Mouse (Mus musculus) testis, postnatal 10 days (tissue): ENCODE measurements around the gene Cnga3.

Source experiments
- DNase-seq: peaks from one replicate; pipeline ENCODE4 v3.0.0; 2021; ENCODE audit warnings: low spot score

Gene Cnga3

DNA sequence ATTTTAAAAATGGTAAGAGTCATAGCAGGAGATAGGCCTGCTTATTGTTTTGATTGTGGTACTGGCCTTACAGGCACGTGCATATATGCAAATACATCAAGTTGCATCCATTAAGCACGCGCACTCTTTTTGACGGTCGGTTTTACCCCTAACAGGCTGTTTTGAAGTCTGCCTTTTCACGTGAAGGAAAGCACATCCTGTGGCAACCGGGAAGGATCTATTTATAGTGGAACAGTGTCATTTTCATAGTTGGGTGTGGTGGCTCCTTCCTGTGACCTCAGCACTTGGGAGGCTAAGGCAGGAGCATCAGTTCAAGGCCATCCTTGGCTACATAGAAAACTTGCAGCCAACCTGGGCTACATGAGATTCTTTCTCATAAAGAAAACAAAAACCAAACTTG, 72.3 kb downstream of the Cnga3 start:
- no peak for DNase-seq

DNA sequence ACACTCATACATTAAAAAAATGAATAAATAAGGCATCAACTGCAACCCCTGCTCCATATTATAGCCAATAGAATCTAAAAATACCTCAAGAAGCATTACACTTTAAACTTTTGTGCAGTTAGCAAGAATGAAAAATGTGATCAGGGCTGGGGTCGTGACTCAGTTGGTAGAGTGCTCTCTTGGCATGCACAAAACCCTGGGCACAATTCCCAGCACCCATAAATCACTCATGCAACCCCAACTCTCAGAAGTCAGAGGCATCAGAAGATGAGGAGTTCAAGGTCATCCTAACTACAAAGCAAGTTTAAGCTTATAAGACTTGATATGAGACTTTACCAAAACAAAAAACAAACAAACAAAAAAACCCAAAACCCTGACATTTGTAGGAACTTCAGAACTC, 73.5 kb downstream of the Cnga3 start:
- no peak for DNase-seq

DNA sequence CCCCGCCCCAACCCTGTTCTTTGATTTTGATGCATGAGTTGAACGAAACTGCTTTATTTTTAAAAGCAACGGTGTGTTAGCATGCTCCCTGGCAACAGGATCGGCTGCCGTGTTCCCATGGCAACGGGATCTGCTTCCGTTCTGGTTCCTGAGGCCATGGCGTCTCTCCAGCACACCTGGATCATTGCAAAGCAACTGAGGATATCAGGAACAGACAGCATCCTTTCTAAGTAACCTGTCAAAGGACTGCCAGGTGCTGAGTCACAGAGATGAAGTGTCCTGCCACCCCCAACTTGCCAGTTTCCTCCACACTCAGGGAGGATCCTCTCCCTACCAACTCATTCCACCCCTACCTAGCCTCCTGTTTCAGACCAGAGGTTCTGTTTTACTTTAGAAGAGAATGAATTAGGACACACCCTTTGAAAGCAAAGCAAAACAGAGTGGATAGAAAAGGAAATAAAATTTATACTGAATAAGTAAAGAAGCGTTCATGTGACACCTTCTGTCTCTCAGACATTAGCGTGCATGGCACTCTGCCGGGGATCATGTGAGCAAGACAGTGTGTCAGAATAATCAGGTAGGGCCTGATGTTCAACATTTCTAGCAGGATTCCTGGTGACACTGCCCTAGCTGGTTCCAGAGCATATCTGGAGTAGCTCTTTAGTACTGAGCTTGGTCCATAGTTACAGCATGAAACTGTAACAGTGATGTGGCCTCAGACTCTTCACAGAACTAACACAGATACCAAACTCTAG, 74.1 kb downstream of the Cnga3 start:
- no peak for DNase-seq

DNA sequence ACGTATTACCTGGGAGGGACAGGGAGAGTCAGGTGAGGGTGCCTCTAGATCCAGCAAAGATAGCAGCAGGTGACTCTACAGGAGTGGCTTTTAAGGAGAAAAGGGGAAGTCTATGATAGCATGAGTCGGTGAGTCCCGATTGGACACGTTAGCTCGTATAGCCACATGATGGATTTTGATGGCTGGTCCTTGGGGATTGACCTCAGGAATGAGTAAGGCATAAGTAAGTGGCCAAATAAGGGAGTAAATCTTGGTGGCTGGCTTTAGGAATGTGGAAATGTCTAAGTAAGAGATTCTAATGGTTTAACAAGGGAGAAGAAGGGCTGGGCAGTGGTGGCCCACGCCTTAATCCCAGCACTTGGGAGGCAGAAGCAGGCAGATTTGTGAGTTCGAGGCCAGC, 74.7 kb downstream of the Cnga3 start:
- no peak for DNase-seq

DNA sequence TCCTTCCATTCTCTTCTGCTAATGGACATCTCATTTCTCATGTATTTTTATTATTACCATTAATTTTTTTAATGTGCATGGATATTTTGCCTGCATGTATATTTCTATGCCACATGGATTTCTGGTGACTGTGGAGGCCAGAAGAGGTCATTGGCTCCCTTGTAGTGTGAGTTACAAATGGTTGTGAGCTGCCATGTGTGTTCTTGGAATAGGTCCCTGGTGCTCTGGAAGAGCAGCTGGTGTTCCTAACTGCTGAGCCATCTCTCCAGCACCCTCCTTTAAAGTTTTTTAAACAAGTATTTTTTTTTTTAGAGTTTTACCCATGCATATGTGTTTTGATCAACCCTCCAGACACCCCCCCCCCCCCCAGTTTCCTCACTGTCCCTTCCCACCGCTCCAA, 82.2 kb downstream of the Cnga3 start:
- no peak for DNase-seq

DNA sequence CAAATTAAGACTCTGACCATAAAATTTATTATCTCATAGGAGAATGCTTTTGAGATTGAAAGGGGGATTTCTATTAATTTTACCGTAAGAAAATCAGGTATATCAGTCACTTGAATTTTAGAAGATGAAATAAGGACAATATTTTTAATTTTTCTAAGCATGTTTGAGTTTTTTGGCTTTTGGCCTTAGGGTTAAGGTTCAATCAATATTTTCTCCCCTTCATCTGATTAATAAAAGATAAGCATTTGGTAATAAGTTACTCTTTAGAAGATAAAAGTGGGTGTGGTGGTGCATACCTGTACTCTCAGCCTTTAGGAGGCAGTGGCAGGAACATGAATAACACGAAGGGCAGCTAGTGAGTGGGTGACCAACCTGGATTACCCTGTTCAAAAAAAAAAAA, 84.7 kb downstream of the Cnga3 start:
- DNase-seq = no peak

DNA sequence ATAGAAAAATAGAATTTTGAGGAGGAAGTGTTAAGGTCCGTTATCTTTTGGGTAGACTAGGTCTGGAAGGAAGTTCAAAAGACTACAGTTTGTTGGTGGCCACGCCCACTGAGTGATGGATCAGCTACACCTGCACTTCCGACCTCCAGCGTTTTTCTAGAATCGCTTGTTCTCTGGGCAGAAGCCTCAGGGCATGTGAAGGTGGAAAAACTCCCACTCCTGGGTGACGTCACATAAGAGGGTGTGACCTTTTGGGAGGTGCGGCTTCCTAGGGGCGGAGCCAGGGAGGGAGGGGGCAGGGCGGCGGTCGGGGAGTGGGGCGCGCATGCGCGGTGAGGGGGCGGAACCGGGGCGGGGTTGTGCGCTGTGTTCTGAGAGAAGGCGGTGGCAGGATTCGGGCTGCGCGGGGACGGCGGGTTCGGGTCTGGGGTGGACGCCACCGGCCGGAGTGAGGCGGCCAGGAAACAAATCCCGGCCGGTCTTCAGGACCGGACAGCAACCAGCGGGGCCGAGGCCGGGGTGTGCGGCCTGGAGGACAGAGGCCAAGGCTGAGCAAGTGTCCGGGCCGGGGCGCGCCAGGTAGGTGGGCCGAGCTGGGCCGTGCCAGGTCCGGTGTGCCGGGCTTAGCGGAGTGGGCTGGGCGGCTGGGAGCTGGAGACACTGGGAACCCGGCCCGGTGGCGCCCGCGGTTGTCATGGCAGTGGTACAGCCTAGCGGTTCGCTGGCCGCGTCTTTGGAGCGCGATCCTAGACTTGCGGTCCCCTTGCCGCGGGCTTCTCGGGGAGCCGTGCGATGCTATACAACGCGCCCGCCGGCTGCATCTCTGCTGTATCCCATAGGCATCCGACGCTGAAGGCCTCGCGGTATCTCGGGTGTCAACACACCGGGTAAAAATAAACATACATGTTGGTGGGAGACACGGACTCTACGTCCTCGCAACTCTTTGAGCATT, 85.6 kb downstream of the Cnga3 start, which contains the start of gene Inpp4a:
Inpp4a (plus strand) TSS at position 326 of the 952 bp plus-strand sequence.
- DNase-seq = peak; percentile 99

DNA sequence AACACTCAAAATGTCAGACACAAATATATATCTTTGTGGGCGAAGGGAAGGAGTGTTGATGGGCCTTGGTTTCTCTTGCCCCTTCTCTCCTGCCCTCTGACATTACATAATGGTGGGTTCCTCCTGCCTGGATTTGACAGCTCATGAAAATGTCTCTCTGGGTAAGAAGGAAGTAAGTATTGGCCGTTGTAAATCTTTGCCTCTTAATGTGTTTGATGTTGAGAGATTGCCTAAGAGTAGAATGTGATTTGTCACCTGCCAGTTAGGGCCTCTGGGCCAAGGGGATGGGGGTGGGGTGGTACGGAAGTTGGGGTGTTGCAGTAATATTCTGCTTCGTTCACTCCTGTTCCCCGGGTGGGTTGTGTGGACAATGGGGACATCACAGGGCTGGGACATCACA, 86.4 kb downstream of the Cnga3 start:
- DNase-seq = no peak

DNA sequence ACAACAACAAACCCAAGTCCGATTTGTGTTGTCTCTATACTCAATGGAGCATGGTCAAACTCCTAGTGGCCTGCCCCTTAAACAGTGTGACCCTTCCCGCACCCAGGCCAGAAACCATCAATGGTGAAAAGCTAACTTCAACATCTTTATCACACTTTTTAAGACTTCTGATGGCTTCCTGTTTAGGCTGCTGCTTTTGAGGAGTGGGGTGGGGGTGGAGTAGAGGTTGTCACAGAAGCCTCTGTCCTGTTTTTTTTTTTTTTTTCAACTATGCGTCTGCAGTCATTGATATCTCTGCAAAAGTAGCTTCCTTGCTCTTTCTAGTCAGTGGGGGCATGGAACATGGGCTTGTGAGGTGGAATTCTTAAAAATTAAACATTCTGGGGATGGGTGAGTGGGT, 88.6 kb downstream of the Cnga3 start:
- no peak for DNase-seq

DNA sequence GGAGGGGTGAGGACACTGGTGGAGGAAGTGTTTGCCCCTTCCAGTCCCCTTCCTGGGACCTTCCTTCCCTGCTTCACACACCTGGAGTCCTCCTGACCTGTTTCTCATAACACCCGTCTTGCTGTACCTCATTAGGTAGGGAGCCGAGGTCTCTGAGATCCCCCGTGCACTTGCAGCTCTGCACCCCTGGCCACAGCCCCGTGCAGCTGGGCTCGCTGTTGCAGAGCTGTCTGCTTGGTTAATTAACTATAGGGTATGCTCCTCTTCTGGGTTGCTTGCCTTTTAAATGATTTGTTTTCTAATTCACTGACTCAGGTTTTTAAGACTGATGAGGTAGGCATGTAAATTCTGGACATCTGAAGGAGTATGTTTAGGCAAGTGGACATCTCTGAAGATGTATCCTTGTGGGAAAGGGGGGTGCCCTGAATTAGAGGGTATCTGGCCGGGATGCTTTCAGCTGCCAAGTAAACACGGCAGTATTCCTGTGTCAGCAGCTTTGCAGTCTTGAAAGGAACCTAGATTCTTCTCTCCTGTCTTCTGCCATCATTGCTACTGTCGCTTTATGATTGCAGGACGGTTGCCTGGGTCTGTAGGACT, 91.6 kb downstream of the Cnga3 start:
- DNase-seq = no peak

DNA sequence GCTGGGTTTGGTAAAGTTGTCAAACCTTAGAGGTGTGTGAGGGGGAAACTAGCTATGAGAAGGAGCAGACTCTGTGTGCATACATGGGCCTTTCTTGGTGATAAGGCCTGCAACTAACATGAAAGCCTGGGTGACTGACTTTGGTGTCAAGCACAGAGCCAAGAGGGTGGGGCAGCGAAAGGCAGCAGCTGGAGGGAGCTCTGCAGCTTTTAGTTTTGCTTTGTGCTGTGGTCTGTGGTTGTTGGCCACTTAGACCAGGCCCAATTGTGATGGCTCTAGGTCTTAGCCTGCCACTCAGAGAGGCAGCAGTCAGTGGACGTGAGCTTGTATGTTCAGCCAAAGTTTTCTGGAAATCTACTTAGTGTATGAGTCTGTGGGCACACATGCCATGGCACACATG, 93.4 kb downstream of the Cnga3 start:
- no peak for DNase-seq

DNA sequence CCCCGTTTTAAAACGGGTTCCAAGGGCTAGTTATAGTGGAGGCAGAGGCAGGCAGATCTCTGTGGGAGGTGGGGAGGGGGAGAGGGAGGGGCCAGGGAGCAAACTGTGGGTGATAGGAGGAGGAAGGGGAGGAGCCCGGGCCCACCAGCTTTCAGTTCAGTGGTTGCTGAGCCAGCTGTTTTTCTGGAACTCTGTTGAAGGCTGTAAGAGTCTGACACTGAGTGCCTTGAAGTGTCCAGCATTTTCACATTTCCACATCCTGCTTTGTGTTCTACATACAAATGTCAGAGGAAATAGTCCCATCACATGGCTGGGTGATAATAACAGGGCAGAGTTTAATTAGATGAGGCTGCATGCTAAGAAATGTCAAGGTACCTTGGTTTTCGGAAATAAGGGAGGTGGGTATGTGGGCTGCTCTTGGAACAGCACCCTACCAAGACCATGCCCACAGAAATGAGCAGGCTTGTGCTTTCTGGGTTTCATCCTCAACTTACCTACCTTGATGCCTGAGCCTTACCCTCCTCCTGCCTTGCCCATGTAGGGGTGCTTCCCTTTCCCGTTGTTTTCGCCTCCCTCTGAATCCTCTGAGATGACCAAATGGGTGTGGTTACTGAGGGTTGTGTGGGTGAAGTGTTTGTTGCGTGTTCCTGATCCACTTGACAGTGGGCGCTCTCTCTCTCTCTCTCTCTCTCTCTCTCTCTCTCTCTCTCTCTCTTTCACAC, 93.9 kb downstream of the Cnga3 start:
- DNase-seq = no peak

DNA sequence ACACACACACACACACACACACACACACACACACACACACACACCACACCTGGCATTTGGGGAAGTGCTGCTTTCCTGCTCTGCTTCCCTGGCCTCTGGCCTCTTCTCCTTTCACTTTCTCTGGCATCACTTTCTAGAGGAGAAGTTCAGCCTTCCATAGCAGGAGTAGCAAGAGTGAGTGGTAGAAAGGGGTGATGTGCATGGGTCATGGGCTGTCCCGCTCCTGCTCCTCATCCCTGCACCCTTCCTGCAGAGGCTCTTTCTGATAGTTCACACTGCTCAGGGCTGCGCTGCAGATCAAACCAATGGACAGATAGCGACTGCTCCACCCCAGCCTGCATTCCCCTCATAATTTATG, 94.5 kb downstream of the Cnga3 start:
- DNase-seq = no peak

DNA sequence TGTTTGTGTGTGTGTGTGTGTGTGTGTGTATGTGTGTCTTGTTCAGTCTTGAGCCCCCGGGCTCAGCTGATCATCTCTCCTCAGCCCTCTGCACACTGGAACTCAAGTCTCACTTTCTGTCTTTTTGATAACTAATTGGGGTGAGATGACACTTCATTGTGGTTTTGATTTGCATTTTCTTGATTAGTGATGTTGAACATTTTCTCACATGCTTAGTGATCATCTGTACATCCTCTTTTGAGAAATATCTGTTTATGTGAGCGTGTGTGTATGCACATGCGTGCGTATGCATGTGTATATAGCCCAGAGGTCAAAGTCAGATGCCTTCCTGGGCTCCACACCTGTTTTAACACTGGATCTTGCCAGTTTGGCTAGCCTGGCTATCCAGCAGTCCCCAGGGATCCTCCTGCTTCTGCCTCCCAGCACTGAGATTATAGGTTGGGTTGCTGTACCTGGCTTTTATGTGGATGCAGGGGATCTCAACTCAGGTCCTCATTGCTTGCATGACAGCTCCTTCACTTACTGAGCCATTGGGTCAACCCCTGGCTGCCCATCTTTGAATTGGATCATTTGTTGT, 95.8 kb downstream of the Cnga3 start:
- DNase-seq = no peak
